Mouse (Mus musculus) gastrocnemius, postnatal 25 days (tissue): ENCODE data around the gene Tbx5. TPM values are rescaled to one million over a fixed set of nuclear protein-coding genes. Genes with fewer than 3 reads are reported as not detected.

Experiments used
- DNase-seq: peaks from one replicate; pipeline ENCODE4 v3.0.0; 2022
- total RNA-seq, 2 experiments: library from RNA; stranded (reverse); gene quantifications; 1 replicate in 1 of 2; 2 replicates in 1 of 2; pipeline ENCODE4 v1.2.3; 2021

Gene Tbx5
- total RNA-seq, 2 experiments from 2014 or later, result 0.19 TPM; not detected in 1

- DNase-seq, result no peak
These were observed 21.3 kb upstream of the Tbx5 start for GRCm38 (mm10) chr5:119810994-119811690.

DNA sequence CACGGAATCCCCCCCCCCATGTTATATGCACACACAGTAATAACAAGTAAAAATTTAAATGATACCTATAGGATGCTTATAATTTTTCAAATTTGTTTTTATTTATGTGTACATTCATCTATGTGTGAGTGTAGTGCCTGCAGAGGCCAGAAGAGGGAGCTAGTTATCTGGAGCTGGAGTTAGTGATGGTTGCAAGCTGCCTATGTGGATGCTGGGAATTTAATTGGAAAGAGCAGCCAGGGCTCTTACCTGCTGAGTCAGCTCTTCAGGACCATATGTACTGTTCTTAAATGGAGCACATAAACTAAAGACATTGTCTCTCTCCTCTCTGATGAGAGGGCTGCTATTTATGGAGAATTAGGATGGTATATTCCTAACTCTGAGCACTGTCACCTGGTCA, 17.2 kb upstream of the Tbx5 start:
- no peak for DNase-seq

DNA sequence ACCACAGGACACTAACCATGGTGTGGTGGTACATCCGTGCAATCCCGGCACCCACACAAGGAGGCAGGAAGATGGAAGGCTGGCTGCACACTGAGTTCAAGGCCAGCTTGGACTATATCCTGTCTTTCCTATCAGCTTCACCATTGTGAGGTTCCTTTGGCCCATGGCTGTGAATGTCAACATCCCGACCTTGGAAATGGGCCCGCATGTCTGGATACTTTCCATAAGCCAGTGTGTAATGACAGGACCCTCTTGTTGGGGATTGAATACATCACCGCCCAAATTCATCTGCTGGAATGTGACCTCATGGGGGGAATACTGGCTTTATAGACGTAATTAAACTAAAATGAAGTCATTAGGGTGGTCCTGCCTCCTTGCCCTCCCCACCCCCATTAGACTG, 12.0 kb upstream of the Tbx5 start:
- DNase-seq, result no peak

- no peak for DNase-seq
These were observed 11.0 kb upstream of the Tbx5 start for GRCm38 (mm10) chr5:119821506-119821905.

- no peak for DNase-seq
These were observed 5.1 kb upstream of the Tbx5 start for GRCm38 (mm10) chr5:119827341-119827740.

- DNase-seq, result no peak
These were observed 1.9 kb upstream of the Tbx5 start for GRCm38 (mm10) chr5:119830611-119831010.

DNA sequence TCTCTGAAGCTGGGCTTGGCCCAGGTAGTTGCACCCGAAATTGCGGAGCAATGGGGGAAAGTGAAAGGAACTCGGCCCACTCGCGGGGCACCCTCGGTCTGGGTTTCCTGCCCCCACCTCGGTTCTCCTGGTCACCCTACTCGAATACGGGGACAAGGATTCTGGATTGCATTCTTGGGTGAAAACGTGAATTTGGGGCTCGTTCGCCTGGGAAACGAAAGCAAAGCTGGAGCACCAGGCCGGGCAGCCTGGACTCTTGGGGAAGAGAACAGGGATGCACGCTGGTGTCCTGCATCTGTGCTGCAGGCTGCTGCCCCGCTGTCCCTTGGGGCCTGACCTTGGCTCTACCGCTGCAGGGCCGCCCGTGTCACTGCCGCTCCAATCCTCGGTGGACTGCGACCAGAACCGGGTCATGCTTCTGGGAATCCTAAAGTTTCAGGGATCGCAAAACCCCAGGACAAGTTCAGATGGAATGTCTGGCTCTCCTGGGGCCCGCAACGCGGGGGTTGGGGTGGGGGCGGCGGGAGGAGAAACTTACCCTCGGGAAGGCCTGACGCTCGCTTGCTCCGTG, 1.2 kb upstream of the Tbx5 start:
- no peak for DNase-seq

DNA sequence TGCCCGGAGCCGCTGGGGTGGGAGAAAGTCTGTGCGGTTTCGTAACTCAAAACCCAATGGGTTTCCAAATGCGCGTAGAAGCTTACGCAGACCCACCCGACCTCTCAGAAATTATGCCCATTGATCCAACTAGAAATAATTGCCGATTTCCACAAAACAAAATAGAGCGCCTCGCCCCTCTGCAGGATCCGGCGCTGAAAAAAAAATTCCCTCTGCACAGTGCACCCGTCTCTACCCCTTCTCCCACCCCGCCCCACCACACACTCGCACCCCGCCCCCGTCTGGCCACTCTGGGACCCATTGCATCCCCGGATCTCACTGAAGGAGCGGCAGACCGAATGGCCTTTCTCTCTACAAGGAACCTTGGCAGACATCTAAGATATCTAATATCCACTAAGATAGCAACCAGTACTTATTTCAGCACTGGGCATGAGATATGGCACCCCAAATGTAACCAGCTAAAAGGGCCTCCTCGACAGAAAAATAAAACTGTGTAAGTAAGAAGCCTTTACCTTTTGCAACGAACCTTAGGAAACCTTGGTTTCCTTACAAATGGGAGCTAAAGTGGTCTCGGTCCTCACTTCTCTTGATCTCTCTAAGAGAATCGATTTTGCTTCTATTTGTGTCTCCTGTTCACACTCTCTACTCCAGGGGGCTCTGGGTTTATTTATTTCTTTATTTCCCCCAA, 533 bp upstream of the Tbx5 start:
- no peak for DNase-seq

- DNase-seq, result no peak
These were observed 959 bp downstream of the Tbx5 start for GRCm38 (mm10) chr5:119833223-119834030.

DNA sequence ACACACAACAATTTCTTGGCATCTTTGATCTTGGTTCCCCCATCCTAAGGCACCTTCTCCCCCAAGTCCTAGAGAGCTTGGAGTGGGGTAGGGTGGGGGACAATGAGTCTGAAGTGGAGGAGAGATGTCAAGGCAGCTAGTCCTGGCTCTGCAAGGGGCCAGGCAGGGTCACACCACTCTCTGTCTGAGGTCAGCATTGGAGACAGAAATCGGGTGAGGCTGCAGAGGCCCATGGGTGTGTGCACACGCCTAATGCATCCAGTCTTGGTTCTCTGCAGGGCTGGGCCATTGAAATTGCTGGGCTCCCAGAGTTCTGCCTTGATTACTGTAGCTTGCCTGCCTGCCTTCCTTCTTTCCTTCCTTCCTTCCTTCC, 1.5 kb downstream of the Tbx5 start:
- no peak for DNase-seq

DNA sequence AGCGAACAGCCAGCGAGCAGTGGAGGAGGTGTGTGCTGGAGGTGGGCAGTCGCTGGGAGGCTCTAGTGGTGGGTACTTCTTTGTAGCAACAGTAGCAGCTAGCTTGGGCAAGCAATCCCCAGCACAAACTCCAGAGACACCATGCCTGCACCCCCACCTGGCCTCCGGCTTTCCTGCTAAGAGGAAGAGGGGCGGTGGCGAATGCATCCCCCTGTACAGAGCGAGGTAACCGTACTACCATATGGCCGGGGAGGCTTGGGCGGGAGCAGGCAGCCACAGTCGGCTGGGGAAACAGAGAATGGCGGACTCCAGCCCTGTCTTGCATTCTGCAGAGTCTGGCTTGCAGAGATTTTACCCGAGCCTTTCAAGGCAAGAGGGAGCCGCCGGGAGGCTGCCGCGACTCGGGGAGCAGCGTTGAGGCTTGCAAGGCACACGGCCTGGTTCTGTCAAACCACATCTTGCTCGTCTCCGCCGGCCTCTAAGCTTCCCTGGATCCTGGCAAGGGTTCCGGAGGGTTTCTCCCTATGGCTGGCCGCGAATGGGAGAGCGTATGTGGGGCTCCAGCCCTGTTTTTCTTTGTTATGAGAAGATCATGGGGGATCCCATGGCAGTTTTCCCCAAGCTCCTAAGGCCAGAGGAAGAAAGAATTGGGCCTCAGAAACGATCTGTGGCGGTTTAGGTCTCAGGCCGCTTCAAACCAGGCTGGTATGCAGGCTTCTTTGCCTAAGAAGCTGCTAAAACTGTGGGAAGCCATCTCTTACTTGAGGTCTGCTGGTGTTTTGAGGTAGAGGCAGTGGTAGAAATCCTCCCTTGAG, 2.8 kb downstream of the Tbx5 start:
- DNase-seq, result no peak

GRCm38 (mm10) chr5:119835868-119836209, 3.4 kb downstream of the Tbx5 start:
- no peak for DNase-seq

DNA sequence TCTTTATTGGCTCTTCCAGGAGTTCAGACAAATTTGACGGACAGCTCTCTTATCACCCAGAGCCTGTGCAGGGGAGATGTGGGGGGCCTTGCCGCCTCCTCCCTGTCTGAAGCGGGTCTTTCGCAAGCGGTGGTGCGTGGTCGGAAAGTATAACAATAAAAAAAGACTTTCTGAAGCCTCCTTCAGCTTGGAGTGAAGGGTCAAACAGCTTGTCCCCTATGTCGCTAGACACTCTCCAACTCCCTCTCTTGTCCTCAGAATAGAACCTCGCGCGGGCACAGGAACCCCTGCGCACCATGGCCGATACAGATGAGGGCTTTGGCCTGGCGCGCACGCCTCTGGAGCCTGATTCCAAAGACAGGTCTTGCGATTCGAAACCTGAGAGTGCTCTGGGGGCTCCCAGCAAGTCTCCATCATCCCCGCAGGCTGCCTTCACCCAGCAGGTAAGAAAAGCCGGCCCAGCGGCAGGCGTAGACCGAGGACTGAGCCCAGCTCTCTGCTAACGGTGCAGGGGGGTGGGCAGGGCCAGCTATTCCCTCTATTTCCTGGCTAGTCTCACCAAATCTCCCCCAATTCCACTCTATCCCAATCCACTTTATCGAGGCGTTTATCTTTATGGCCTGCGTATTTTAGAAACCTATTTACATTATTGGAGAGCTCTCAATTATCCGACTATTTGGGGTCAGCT, 4.3 kb downstream of the Tbx5 start:
- DNase-seq, result no peak

- DNase-seq, result no peak
These were observed 4.8 kb downstream of the Tbx5 start for GRCm38 (mm10) chr5:119837306-119837675.

GRCm38 (mm10) chr5:119837861-119838260, 5.4 kb downstream of the Tbx5 start:
- DNase-seq, result no peak

- no peak for DNase-seq
These were observed 6.0 kb downstream of the Tbx5 start for GRCm38 (mm10) chr5:119838441-119838840.

GRCm38 (mm10) chr5:119839156-119839555, 6.7 kb downstream of the Tbx5 start:
- DNase-seq, result no peak

DNA sequence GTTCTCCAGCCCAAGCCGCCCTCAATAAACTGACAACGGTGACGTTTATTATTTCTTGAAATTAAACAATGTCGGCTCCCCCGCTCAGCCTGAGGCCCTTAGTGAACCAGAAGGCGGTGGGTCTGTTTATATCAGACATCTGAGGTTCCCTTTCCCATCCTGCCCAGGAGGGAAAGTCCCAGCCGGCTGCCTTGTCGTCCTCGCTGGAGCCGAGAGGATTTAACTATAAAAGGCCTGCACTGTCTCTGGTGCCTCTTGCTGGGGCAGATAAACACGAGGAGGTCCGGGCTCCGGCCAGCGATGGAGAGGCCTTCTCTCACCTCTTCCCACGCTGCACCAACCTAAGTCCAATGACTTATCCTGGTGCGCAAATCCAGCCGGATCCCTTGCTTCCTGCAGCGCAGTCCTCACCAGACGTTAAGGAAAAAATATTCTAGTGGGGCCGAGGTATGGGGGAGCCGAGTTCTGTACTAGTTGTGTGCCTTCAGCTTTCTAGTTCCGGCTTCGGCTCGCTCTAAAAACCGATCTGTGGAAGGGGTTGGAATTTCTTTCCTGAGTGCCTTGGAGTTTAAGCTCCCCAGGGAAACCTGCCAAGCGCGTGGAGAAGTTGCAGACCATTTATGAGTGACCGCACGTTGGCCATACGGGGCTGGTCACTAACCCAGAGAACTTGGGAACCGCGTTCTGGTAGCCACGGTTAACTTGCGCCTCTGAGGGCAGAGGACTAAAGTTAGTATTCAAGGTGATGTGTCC, 7.3 kb downstream of the Tbx5 start:
- DNase-seq, result no peak

DNA sequence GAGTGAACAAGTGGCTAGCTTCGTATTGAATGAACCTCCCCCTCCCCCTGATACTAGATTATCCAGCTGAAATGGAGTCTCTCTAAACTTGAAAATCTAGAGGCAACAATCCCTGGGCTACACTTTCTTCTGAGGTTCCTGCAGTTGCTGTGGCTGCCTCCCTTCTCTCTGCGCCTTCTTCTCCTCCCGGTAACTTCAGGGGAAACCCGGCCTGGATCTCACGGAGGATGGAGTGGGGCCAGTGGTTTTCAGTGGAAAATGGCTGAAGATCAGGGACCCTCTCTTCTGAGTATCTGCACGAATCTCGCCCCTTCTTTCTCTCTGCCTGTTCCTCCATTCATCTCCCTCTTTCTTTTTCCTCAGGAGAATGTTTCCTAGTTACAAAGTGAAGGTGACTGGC, 7.9 kb downstream of the Tbx5 start:
- no peak for DNase-seq

DNA sequence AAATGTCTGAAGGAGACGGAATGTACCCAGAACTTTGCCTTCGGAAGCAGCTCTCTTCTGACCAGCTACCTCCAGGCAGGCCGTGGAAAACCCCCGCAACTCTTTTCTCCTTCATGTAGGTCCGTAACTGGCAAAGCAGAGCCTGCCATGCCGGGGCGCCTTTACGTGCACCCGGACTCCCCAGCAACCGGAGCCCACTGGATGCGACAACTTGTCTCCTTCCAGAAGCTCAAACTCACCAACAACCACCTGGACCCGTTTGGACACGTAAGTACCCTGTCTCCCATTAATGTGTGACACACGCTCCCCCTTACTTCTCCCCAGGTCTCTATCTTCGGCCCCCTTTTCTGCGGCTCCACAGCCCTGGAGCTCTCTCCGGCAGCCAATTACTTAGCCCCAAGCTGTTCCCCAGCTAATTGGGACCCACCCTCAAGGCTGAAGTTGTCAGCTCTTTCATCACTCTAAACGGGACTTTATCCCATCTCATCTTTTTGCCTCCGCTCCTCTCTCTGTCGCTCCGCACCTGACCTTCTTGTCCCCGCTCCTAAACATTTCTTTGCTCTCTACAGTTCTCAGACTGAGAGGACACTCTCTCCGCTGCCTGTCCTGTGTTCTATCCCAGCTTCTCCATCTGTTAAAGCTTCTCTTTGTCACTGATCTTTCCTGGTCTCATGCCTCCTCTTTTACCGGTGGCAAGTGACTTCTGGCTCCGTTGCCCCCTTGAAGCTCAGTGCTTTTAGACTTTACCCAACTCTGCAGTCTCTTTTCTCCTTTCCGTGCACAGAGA, 9.4 kb downstream of the Tbx5 start:
- no peak for DNase-seq
